ENCODE assay signal across 8 mouse cellular contexts in the genomic region with DNA sequence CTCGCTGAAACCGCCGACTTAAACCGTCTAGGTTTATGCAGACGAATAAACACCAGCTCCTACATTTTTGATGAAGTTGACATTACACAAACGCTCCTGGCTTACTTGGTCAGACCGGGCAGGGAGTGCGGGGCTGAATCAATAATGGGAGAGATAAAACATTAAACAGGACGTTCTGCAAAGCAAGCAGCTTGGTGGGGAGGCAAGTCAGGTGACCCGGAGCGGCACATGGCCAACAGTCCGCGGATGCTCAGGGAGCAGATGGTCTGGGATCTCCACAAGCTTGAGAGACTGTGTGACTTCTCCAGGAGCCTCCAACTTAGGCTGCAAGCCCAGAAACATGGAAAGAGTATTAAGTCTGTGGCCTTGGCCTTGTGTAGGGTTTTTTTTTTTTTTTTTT.
DNase-seq lines count a peak whose midpoint lies in the region; ATAC-seq and TF ChIP-seq lines count a peak whose summit lies in the region.

No protein-coding gene starts in this region.

- H3K27me3 ChIP-seq in hindbrain, embryonic 15.5 days = no peaks in the 10 kb centered on the region
- H3K27me3 ChIP-seq in hindbrain, embryonic 13.5 days = peaks cover 20% of the 10 kb centered on the region
- H3K27me3 ChIP-seq in E14TG2a.4 (ENCODE audit: insufficient read depth, low read length) = peaks cover 44% of the 10 kb centered on the region
- no peaks in the 10 kb centered on the region for H3K27me3 ChIP-seq in stomach, embryonic 14.5 days (ENCODE audit: control insufficient read depth, insufficient read depth, low read length)

- H3K36me3 ChIP-seq in hindbrain, embryonic 15.5 days = no peaks in the 10 kb centered on the region
- H3K36me3 ChIP-seq in hindbrain, embryonic 13.5 days = no peaks in the 10 kb centered on the region
- H3K36me3 ChIP-seq in E14TG2a.4 (ENCODE audit: insufficient read depth, low read length) = no peaks in the 10 kb centered on the region
- no peaks in the 10 kb centered on the region for H3K36me3 ChIP-seq in stomach, embryonic 14.5 days (ENCODE audit: control insufficient read depth, insufficient read depth, low read length)

- no peak overlapping the region for H3K4me3 ChIP-seq in hindbrain, embryonic 15.5 days
- H3K4me3 ChIP-seq in hindbrain, embryonic 13.5 days = no peak overlapping the region
- peak overlapping the region; percentile 35; the same call in 1 of the 2 replicates for H3K4me3 ChIP-seq in E14TG2a.4 (replicated peaks; ENCODE audit: low read length)
- H3K4me3 ChIP-seq in stomach, embryonic 14.5 days (ENCODE audit: low read depth, low read length) = no peak overlapping the region

- H3K9me3 ChIP-seq in hindbrain, embryonic 15.5 days = no peaks in the 10 kb centered on the region
- H3K9me3 ChIP-seq in hindbrain, embryonic 13.5 days = no peaks in the 10 kb centered on the region
- H3K9me3 ChIP-seq in E14TG2a.4 (ENCODE audit: low read length) = peaks cover 5% of the 10 kb centered on the region
- 0 out of 2 replicates have a peak, but pooled peaks cover 3% of the 10 kb centered on the region for H3K9me3 ChIP-seq in stomach, embryonic 14.5 days (ENCODE audit: control insufficient read depth, low read depth, low read length)

- no peak overlapping the region; the same call in 1 of the 2 replicates for H3K27ac ChIP-seq in hindbrain, embryonic 15.5 days (replicated peaks)
- no peak overlapping the region for H3K27ac ChIP-seq in hindbrain, embryonic 13.5 days
- H3K27ac ChIP-seq in stomach, embryonic 14.5 days (ENCODE audit: low read length) = no peak overlapping the region

- no peak for TF ChIP-seq CTCF in E14TG2a.4 (conservative IDR thresholded peaks at IDR 0.05; ENCODE audit: low read length)

- peak; percentile 98 for DNase-seq in cerebellum, postnatal 25 days
- DNase-seq in kidney, adult 18-20 months = peak; percentile 78
- DNase-seq in c-Kit-positive CD71-positive TER-119-positive erythroid progenitor cells, embryonic 14.5 days (ENCODE audit: low spot score) = no peak
- DNase-seq in spleen, adult 18-20 months = no peak

- H3K4me1 ChIP-seq in hindbrain, embryonic 15.5 days (replicated peaks) = peaks cover 18% of the 10 kb centered on the region
- H3K4me1 ChIP-seq in hindbrain, embryonic 13.5 days (replicated peaks) = peaks cover 16% of the 10 kb centered on the region; the same call in 1 of the 2 replicates
- H3K4me1 ChIP-seq in E14TG2a.4 (replicated peaks; ENCODE audit: low read depth, low read length) = peaks cover 32% of the 10 kb centered on the region
- peaks cover 8% of the 10 kb centered on the region; the same call in 1 of the 2 replicates for H3K4me1 ChIP-seq in stomach, embryonic 14.5 days (ENCODE audit: control insufficient read depth, insufficient read depth, low read length)

- H3K9ac ChIP-seq in hindbrain, embryonic 15.5 days = no peak overlapping the region
- H3K9ac ChIP-seq in hindbrain, embryonic 13.5 days = no peak overlapping the region
- H3K9ac ChIP-seq in stomach, embryonic 14.5 days (replicated peaks; ENCODE audit: low read depth, low read length) = no peak overlapping the region

- WGBS in hindbrain, embryonic 15.5 days = 53% methylated on average over 13 of the region's 13 CpGs
- WGBS in hindbrain, embryonic 13.5 days = 65% methylated on average over 13 of the region's 13 CpGs
- 12% methylated on average over 13 of the region's 13 CpGs for WGBS in stomach, embryonic 14.5 days

- 0 out of 2 replicates have a peak, but pooled peaks have one; percentile 63 for ATAC-seq in hindbrain, embryonic 15.5 days (ENCODE audit: low FRiP score, low read depth)
- ATAC-seq in hindbrain, embryonic 13.5 days (ENCODE audit: low FRiP score) = no peak
- ATAC-seq in stomach, embryonic 14.5 days (ENCODE audit: insufficient number of reproducible peaks, insufficient read depth, low FRiP score, low read depth) = no peak

- H3K4me2 ChIP-seq in hindbrain, embryonic 15.5 days = no peak overlapping the region
- H3K4me2 ChIP-seq in hindbrain, embryonic 13.5 days = no peak overlapping the region
- 0 out of 2 replicates have a peak overlapping the region, but pooled peaks have one; percentile 12 for H3K4me2 ChIP-seq in stomach, embryonic 14.5 days (replicated peaks; ENCODE audit: low read depth, low read length)

Comparison
In these comparisons a context has a peak if more than half of its experiments do, and no peak if none do; other contexts are left out.
1. DNase-seq: peak in cerebellum, postnatal 25 days (2 of 2) and kidney, adult 18-20 months (single experiment); none in c-Kit-positive CD71-positive TER-119-positive erythroid progenitor cells, embryonic 14.5 days (single experiment) and spleen, adult 18-20 months (0 of 2).